Mouse (Mus musculus) neutrophil, adult 83 days (primary cell): ENCODE measurements around the gene Ppie. TPM values are rescaled to one million over a fixed set of nuclear protein-coding genes. Genes with fewer than 3 reads are reported as not detected.

Experiments used
- total RNA-seq, 2 experiments: library from RNA; stranded (reverse); gene quantifications; one replicate each; pipeline ENCODE4 v1.2.4; 2023

Ppie gene
- total RNA-seq = 10 to 100 TPM; 20.6 to 21.8 TPM

DNA sequence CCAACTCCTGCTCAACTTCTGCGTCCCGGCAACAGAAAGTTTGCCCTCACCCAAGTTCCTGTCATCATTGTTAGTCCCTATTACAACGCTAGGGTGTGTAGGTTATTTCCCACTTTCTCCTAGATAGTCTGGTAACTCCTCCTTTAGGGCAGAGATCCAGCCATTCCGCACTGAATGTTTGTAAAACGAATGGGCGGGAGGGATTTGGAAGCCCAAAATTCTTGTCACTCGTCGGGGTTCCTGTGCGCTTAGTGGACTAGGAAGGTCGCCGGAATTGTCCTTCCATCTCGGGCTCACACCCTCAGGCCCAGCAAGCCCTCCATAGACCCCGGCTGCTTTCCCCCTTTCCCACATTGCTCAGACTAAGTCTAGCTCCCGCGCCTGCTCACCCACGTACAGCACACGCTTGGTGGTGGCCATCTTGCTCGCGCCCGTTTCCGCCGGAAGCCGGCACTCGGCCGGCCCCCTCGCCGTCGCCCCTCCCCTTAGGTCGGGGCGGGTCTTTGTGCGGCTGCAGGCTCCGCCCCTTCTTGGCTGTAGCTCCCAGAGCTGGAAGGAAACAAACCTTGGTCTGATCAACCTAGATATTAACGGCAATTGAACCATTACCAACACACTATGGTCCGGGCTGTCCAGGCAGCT lies at the start of gene Ppie:
Gene Ppie (minus strand): TSS at position 439 of the 642 bp plus-strand sequence.

DNA sequence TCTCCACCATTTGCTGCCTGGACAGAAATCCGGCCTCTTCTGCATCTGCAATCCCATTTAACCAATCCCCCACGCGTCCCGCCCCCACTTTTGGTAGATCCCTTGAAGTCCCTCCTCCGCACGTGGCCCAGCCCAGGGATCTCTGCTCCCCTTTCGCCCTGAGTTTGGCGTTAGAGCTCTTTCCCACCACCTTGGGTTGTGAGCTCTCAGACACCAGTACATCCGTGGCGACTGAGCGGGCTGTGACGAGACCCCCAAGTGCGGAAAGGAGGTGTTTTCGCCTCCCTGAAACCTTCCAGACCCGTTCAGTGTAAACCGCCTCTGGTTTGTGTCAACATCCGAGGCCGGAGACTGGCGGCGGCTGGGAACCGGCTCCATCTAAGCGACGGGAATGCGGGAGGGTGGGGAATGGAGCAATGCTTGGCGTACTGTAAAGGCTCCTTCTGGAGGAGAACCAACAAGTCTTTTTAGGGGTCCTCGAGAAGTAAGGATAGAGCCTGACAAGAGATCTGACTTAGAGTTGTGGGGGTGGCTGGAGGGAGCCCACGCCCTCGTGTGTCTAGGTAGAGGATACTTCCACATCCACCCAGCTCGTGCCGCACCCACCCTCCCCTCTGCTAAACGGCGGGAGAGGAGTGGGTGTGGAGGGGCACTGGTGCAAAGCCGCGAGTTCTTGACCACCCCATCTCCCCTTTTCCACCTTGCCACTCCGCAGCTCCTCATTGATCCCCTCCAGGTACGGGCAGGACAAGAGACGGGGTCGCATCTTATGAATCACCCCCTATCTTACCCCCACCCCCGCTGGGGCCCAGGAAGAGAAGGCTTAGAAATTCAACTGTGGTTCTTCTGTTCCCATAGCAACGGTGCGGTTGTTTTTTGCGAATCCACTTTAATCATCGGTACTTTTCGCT lies 42.8 kb upstream of the Ppie start, which contains the start of gene Hpcal4:
Gene Hpcal4 (plus strand): TSS at position 900 of the 911 bp plus-strand sequence.

DNA sequence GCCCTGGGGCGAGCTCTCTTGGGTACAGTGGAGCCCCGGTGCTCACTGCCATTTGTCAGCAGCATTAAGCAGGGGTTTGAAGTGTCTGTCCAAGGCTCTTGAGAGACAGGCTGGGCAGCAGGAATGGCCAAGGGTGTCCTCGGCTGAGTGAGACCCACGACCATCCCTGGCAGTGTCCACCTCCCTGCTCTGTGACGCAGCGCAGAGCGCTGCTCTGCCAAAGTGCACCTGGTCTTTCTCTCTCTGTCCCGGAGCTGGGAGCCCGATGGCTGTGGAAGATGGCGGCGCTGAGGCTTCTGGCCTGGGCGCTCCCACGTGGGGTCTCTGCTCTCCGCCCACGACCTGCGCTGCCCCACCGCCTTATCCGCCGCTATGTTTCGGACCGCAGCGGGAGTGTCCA lies 23.7 kb downstream of the Ppie start, which contains the start of gene Oxct2b:
Gene Oxct2b (plus strand): TSS at position 256 of the 400 bp plus-strand sequence.

DNA sequence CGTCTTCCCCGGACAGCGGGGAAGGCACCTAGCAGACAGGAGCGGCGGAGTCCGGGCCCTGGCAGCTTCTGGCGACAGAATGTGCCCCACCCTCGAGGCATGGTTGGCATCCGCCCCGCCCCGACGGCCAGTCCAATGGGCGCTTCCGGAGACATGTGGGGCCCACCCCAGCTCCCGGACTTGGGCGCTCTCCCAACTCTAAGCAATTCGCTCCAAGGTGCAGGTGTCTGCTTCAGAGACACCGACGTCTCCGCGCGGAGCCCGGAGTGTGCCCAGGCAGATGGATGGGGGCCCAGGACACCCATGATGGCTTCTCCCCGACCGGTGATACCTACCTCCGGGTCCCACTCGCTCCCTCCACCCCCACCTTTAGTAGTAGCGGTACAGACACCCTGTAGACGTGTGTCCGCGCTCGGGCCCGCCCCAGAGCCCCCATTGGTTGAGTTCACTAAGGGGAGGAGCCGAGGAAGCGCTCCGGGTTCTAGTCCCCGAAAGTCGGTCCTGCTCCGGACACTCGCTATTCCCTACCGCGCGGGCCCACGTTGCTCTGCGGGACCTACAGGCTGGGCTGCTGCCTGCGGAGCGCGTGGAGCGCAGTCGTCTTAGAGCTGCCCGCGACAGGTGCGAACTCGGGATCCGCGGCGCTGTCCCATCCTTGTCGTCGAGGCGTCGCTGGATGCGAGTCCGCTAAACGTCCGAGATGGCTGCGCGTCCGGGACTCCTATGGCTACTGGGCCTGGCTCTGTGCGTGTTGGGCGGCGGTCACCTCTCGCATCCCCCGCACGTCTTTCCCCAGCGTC lies 34.9 kb downstream of the Ppie start, which contains the start of gene Bmp8b:
Gene Bmp8b (plus strand): TSS at position 515 of the 800 bp plus-strand sequence.

Other genes starting within 250 kb of the Ppie start
- not detected for gene Mfsd2a, start 178.8 kb downstream of the Ppie start, total RNA-seq
- 1 to 10 TPM in 1 of 2 experiments, under 1 TPM in 1; 0.66 to 1.1 TPM for gene Mycl, start 144.3 kb downstream of the Ppie start, total RNA-seq
- gene Trit1, start 123.4 kb downstream of the Ppie start, total RNA-seq = 1 to 10 TPM; 4.9 to 5.8 TPM
- gene Bmp8b, start 34.8 kb downstream of the Ppie start, total RNA-seq = under 1 TPM in 1 of 2 experiments, not detected in 1; 0.26 TPM
- not detected for gene Oxct2b, start 23.7 kb downstream of the Ppie start, total RNA-seq
- not detected for gene Hpcal4, start 43.3 kb upstream of the Ppie start, total RNA-seq
- gene Nt5c1a, start 61.6 kb upstream of the Ppie start, total RNA-seq = not detected
- gene Heyl, start 93.6 kb upstream of the Ppie start, total RNA-seq = not detected
- gene Pabpc4, start 122.4 kb upstream of the Ppie start, total RNA-seq = 10 to 100 TPM; 76.0 to 96.6 TPM
- under 1 TPM in 1 of 2 experiments, not detected in 1; 0.26 TPM for gene Oxct2a, start 183.7 kb upstream of the Ppie start, total RNA-seq
- gene Bmp8a, start 203.3 kb upstream of the Ppie start, total RNA-seq = under 1 TPM; 0.24 to 0.35 TPM